Mouse (Mus musculus) heart, postnatal 0 days (tissue): ENCODE results near the gene Rad54l2.

ENCODE experiments used
- CTCF ChIP-seq: IDR thresholded peaks from 2 replicates; pipeline ENCODE4 v1.5.1; 2016; ENCODE audit warnings: antibody characterized with exemption, control low read depth, low read depth
- EP300 ChIP-seq: IDR thresholded peaks from 2 replicates; pipeline ENCODE4 v1.6.1; 2016; ENCODE audit warnings: antibody characterized with exemption, low read depth

- TF ChIP-seq CTCF (no peak), EP300 (no peak)
Observed at GRCm38 (mm10) chr9:106785206-106785605, 3.8 kb downstream of the Rad54l2 start.
